Mouse (Mus musculus) G1E (cell line): Measurements from ENCODE around the gene Gm10272.
A peak's percentile ranks its signal among the peaks of the same experiment; 100 is the strongest.

ENCODE experiments used
- CTCF ChIP-seq: IDR thresholded peaks from 2 replicates; pipeline ENCODE4 v1.5.1; 2012; ENCODE audit warnings: low read depth, low read length, inconsistent platforms, mixed read lengths
- GATA1 ChIP-seq: IDR thresholded peaks from 2 replicates; pipeline ENCODE4 v1.6.1; 2012; ENCODE audit warnings: borderline replicate concordance, low read length, inconsistent platforms, mixed read lengths
- GATA2 ChIP-seq: IDR thresholded peaks from 2 replicates; pipeline ENCODE4 v1.6.1; 2012; ENCODE audit warnings: low read depth, low read length, inconsistent platforms, borderline replicate concordance
- POLR2AphosphoS5 ChIP-seq: IDR thresholded peaks from 2 replicates; pipeline ENCODE4 v1.6.1; 2012; ENCODE audit warnings: low read depth, low read length, inconsistent platforms; ENCODE audit not compliant: insufficient replicate concordance
- TAL1 ChIP-seq: conservative IDR thresholded peaks from 2 replicates; pipeline ENCODE4 v1.6.1; 2012; ENCODE audit warnings: low read depth, low read length, inconsistent platforms, mixed read lengths

GRCm38 (mm10) chr10:77729241-77729640 is 22.8 kb downstream of the Gm10272 start:
- TF ChIP-seq CTCF, result peak; percentile 67
- no peak for TF ChIP-seq GATA1
- TF ChIP-seq TAL1, result no peak
- no peak for TF ChIP-seq POLR2AphosphoS5
- TF ChIP-seq GATA2, result no peak
